Mouse (Mus musculus) right cerebral cortex, postnatal 25 days (tissue): ENCODE results near the gene Dctn3.
"Not testable (repeated sequence)": the region's sequence is repeated elsewhere in the genome, so short reads cannot be mapped to it uniquely, and the experiment has no call there.

Experiments
- DNase-seq: peaks from one replicate; pipeline ENCODE4 v3.0.0; 2022

The Dctn3 gene

DNA sequence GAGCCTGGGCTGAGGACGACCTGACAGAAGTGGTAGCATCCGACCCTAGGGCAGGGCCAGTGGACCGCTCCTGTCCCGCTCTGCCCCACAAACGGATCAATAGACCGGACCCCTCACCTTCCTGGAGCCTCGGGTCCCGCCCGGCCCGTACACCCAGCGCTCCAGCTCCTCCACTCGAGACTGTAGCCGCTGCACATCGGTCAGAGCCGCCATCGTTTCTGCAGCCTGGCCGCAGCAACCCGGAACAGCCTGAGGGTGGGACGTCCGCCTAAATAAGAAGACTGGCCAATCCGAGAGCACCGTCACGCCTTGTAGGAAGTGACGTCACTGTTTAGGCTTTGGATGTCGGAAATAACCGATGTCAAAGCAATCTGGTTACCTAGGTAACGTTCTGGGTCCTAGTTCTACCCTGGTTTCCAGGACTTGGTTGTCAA is at the start of gene Dctn3:
Gene Dctn3, minus strand, starts transcription at position 253 of the 434 bp plus-strand sequence.
- DNase-seq, result peak; percentile 89

GRCm38 (mm10) chr4:41767301-41767700 is 44.3 kb upstream of the Dctn3 start:
- not testable (repeated sequence) for DNase-seq

- not testable (repeated sequence) for DNase-seq
Measured at GRCm38 (mm10) chr4:41763176-41763575, 40.2 kb upstream of the Dctn3 start.

- not testable (repeated sequence) for DNase-seq
Measured at GRCm38 (mm10) chr4:41762688-41763114, 39.7 kb upstream of the Dctn3 start.

- no peak for DNase-seq
Measured at GRCm38 (mm10) chr4:41762099-41762687, 39.2 kb upstream of the Dctn3 start.

GRCm38 (mm10) chr4:41761680-41762079 is 38.7 kb upstream of the Dctn3 start:
- no peak for DNase-seq

GRCm38 (mm10) chr4:41760911-41761310 is 37.9 kb upstream of the Dctn3 start:
- DNase-seq, result no peak

- DNase-seq, result no peak
Measured at GRCm38 (mm10) chr4:41760288-41760721, 37.3 kb upstream of the Dctn3 start.

DNA sequence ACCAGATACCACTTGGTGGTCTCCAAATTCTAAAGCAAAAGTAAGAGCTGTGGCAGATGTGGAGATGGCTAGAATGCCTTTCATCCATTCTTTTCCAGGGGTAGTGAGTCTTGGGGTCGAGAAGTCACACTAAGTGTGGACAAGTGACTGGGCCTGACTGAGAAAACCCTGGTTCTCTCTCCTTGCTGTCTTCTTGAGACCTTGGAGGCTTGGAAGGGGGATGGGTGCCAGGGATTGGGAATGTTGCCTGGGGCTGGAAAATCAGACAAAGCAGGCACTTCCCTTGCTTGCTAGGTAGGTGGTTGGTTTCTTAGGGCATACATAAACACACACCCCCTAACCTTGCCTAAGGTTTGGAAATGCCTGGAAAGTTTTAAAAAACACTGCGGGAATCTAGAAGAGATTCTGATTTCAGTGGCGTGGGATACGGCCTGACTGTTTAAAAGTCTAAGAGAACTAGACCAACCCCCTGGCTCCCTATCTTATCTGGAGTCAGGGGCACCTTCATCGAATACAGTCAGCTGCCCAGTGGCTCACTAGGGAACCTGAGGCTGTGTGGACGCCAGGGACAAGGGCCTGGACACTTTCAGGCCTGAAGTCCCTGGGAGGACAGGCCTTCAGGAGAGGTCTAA is 36.8 kb upstream of the Dctn3 start:
- DNase-seq, result no peak

DNA sequence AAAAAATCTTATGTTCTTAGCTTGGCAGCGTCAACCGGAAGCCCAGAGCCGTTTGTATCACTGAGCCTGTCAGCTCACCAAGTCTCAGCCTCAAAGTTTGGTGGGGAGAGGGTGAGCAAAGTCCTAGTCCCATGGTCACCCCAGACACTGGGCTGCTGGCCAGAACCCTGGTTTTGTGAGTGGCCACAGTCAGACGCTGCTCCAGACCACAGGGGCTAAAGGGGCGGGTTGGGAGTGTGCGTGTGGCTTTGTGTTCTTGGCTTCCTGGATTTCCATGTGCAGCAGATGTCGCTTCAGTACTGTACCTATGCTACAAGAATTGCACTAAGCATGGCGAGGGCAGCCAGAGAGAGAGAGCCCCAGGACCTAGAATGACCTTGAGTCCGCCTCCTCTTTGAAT is 36.2 kb upstream of the Dctn3 start:
- DNase-seq, result no peak

- DNase-seq, result no peak
Measured at GRCm38 (mm10) chr4:41758701-41759100, 35.7 kb upstream of the Dctn3 start.

- DNase-seq, result no peak
Measured at GRCm38 (mm10) chr4:41758021-41758420, 35.1 kb upstream of the Dctn3 start.

DNA sequence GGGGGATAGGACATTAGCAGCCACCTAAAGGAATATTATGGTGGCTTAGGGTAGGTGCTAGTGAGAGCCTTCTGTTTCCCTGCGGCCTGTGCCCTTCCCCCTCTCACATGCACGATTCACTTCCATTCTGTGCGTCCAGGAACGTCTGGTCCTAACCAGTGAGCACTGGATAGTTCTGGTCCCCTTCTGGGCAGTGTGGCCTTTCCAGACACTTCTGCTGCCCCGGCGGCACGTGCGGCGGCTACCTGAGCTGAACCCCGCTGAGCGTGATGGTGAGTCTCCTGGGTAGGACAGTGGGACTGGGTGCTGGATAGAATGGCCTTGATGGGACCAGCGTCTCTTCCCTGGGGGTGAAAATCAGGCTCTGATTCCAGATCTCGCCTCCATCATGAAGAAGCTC is 34.4 kb upstream of the Dctn3 start:
- no peak for DNase-seq

DNA sequence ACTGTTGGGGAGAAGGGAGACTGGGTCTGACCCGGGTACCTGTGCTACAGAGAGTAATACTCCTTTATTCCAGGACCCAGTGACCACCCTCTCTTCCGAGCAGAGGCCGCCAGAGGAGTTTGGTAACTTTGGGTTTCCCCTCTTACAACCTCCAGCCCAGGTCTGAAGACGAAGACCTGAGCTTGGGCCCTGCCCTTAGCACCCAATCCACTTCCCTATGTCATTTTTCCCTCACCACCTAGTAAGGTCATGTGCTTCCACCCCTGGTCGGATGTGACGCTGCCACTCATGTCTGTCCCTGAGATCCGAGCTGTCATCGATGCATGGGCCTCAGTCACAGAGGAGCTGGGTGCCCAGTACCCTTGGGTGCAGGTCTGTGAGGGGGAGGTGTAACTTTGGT is 33.5 kb upstream of the Dctn3 start:
- DNase-seq, result no peak

DNA sequence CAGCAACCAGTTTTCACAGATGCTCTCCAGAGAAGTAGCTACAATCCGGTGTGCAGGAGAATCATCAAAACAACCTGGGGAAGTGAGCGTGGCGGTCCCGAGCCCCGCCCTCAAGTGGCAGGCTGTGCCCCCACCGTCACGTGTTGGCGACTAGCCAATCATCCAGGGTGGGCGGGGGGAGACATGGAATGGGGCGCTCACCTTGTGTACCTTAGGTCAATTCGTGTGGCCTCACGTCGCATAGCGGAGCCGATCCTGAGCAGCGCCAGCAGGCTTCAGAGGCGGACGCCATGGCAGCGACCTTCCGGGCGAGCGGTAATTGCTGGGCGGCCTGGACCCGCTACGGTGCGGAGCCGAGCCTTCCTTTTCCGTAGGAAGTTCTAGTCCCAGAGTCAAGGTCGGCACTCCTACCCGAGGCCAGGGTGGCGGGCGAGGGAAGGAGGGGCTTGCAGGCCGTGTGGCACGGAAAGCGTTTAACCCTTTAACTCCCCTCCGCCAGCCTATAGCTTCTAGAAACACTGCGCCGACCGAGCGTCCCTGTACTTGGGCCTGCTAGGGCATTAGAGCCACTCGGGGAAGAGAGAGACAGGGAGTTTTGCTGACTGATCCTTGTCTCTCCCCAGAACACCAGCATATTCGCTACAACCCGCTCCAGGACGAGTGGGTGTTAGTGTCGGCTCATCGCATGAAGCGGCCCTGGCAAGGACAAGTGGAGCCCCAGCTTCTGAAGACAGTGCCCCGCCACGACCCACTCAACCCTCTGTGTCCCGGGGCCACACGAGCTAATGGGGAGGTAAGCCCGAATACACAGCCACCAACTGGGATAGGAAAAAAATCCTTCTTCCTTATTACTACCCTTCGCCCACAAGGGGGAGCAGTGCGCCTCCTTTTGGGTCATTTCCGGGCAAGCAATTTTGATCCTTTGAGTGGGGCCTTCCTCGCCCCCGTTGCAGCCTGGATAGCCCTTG is 32.7 kb upstream of the Dctn3 start, which contains the start of gene Sigmar1:
Gene Sigmar1, minus strand, starts transcription at position 820 of the 968 bp plus-strand sequence.
- peak; percentile 80 for DNase-seq

DNA sequence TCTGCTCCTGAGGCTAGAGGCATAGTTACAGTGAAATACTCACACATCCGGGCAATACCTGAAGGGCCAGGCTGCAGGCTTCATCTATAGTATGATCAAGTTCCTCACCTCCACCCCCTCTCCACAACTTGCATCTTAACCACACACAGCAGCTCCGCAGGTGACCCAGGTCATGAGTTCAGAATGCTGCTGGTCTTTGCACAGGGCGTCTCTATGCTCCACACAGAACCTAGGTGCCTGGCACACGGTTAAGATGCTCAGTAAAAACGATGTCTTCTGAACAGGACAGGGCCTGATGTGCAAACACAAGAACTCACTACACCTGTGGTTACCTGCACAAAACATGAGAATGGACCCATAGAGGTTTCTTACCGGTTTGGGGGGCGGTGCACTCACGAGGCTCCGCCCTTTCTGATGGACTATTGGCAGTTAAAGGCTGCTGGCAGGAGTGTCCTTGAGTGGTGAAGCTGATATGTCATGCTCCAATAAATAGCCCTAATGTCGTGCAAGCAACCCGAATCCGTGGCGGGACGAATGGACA is 31.9 kb upstream of the Dctn3 start, which contains the start of gene Galt:
Gene Galt, plus strand, starts transcription at position 432 of the 541 bp plus-strand sequence.
- DNase-seq, result no peak

GRCm38 (mm10) chr4:41745021-41745420 is 22.1 kb upstream of the Dctn3 start:
- DNase-seq, result no peak

- no peak for DNase-seq
Measured at GRCm38 (mm10) chr4:41744131-41744530, 21.2 kb upstream of the Dctn3 start.

GRCm38 (mm10) chr4:41741158-41741560 is 18.2 kb upstream of the Dctn3 start:
- DNase-seq, result peak; percentile 93

DNA sequence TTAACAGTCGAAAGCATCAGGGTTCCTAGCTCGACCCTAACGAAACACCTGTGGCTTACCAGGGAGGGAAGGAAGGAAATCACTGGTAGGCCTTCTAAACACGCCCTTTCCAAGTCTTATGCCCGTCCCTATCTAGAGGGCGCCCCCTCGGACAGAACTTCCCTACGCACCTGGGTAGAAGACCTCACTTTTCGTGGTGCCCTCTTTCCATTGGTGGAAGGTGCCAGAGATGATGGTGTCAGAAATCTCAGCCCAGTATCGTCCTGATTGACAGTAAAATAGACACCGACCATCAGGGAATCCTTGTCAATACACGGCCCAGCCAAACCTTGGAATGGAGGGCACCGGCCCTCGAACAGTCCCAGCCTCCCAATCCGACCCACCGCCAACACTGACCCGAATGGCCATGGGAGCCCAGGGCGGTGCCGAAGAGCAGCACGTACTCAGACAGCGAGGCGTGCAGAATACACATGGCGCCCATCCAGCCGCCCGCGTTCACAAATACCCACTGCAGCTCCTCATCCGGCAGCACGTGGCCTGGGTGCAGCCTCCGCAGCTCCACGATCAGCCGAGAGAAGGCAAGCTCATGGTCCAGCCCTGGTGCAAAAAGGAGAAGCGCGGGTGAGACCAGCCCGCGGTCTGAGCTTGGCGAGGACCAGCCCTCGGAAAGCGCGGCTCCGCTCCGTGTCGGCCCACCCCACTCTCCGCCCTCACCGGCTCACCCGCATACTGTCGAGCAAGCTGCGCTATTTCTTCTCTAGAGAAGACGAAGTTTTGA is 17.6 kb upstream of the Dctn3 start:
- peak; percentile 80 for DNase-seq

- DNase-seq, result no peak
Measured at GRCm38 (mm10) chr4:41739260-41739659, 16.3 kb upstream of the Dctn3 start.

- DNase-seq, result no peak
Measured at GRCm38 (mm10) chr4:41738256-41738603, 15.3 kb upstream of the Dctn3 start.
